Mouse (Mus musculus) embryo, embryonic 11.5 days (tissue): ENCODE measurements at regions not wholly inside any gene's neighbourhood (a gene's known extent, or its start where the extent isn't known, plus 50 kb on each side); places are given as distances from the start of the nearest gene placed in this dataset.
"Not testable (repeated sequence)": the region's sequence is repeated elsewhere in the genome, so short reads cannot be mapped to it uniquely, and the experiment has no call there.

Source experiments
- DNase-seq: peaks from one replicate; pipeline ENCODE4 v3.0.0-alpha.2; 2012; ENCODE audit warnings: low read depth, low spot score

- DNase-seq: peak; percentile 3
Observed at GRCm38 (mm10) chr11:27105920-27106319, 512.1 kb upstream of the Vrk2 start.

GRCm38 (mm10) chr11:27102906-27103305 lies 509.1 kb upstream of the Vrk2 start:
- no peak for DNase-seq

- DNase-seq: no peak
Observed at GRCm38 (mm10) chr11:27102045-27102444, 508.2 kb upstream of the Vrk2 start.

- DNase-seq: no peak
Observed at GRCm38 (mm10) chr11:27096615-27097014, 502.8 kb upstream of the Vrk2 start.

GRCm38 (mm10) chr11:27095460-27095859 lies 501.7 kb upstream of the Vrk2 start:
- not testable (repeated sequence) for DNase-seq

- no peak for DNase-seq
Observed at GRCm38 (mm10) chr11:27086516-27086915, 492.7 kb upstream of the Vrk2 start.

- DNase-seq: no peak
Observed at GRCm38 (mm10) chr11:27081188-27081587, 487.4 kb upstream of the Vrk2 start.

GRCm38 (mm10) chr11:27070381-27070780 lies 476.6 kb upstream of the Vrk2 start:
- no peak for DNase-seq

- no peak for DNase-seq
Observed at GRCm38 (mm10) chr11:27027243-27027852, 433.5 kb upstream of the Vrk2 start.

GRCm38 (mm10) chr11:27025500-27025899 lies 431.7 kb upstream of the Vrk2 start:
- no peak for DNase-seq

- peak; percentile 13 for DNase-seq
Observed at GRCm38 (mm10) chr11:26996292-26997099, 402.7 kb upstream of the Vrk2 start.

- DNase-seq: no peak
Observed at GRCm38 (mm10) chr11:26981216-26981615, 387.4 kb upstream of the Vrk2 start.

- no peak for DNase-seq
Observed at GRCm38 (mm10) chr11:26972533-26973081, 378.8 kb upstream of the Vrk2 start.

- no peak for DNase-seq
Observed at GRCm38 (mm10) chr11:26971161-26971560, 377.4 kb upstream of the Vrk2 start.

GRCm38 (mm10) chr11:26967427-26967826 lies 373.6 kb upstream of the Vrk2 start:
- no peak for DNase-seq

- DNase-seq: no peak
Observed at GRCm38 (mm10) chr11:26962928-26963667, 369.3 kb upstream of the Vrk2 start.

GRCm38 (mm10) chr11:26962040-26962927 lies 368.5 kb upstream of the Vrk2 start:
- DNase-seq: no peak

GRCm38 (mm10) chr11:26961336-26961980 lies 367.7 kb upstream of the Vrk2 start:
- peak; percentile 84 for DNase-seq

GRCm38 (mm10) chr11:26956153-26956552 lies 362.4 kb upstream of the Vrk2 start:
- no peak for DNase-seq

- DNase-seq: no peak
Observed at GRCm38 (mm10) chr11:26931766-26932165, 338.0 kb upstream of the Vrk2 start.

GRCm38 (mm10) chr11:26907099-26907498 lies 313.3 kb upstream of the Vrk2 start:
- no peak for DNase-seq
